Mouse (Mus musculus) ES-Bruce4 (cell line): Measurements from ENCODE around the gene Tas2r121.

Experiments
- CTCF ChIP-seq: IDR thresholded peaks from one replicate; pipeline ENCODE4 v1.8.1; 2011; ENCODE audit warnings: low read depth, low read length
- EP300 ChIP-seq: IDR thresholded peaks from 2 replicates; pipeline ENCODE4 v1.6.1; 2011; ENCODE audit warnings: low read depth, low read length; ENCODE audit not compliant: insufficient read depth

GRCm38 (mm10) chr6:132711828-132712227 is 11.0 kb upstream of the Tas2r121 start, which contains the start of gene Tas2r122:
- TF ChIP-seq EP300, result no peak
- no peak for TF ChIP-seq CTCF
